9 mouse cellular contexts compared by ENCODE assay signal in genomic region chr4:129983764-129984420, GRCm38 (mm10). TPM values are rescaled to one million over a fixed set of nuclear protein-coding genes. Genes with fewer than 3 reads are reported as not detected.
DNase-seq lines count a peak whose midpoint lies in the region; ATAC-seq and TF ChIP-seq lines count a peak whose summit lies in the region.
"Had no signal": no experiment of that assay in that cellular context is flagged by ENCODE, and none has a peak within 500 bp of the region (broad histone marks: within the 10 kb centered on the region; RNA-seq: fewer than 3 reads in every experiment).

No protein-coding gene starts in this region.

- H3K9me3 ChIP-seq in intestine, postnatal 0 days (ENCODE audit: control insufficient read depth) = no peaks in the 10 kb centered on the region

- no peaks in the 10 kb centered on the region for H3K36me3 ChIP-seq in intestine, postnatal 0 days (ENCODE audit: control insufficient read depth, insufficient read depth)

- intact Hi-C loops in left cerebral cortex, postnatal 14 days (cut with DNase I) = loop anchor here (2.0 kb wide), 2 partner anchors 17 to 25 kb away; no protein-coding TSS in a partner anchor

- H3K4me1 ChIP-seq in intestine, postnatal 0 days (replicated peaks; ENCODE audit: control insufficient read depth, insufficient read depth, low read length) = no peaks in the 10 kb centered on the region; the same call in 1 of the 2 replicates

- peak overlapping the region; percentile 94 for H3K4me2 ChIP-seq in intestine, postnatal 0 days (replicated peaks; ENCODE audit: low read depth)

- no peak for ATAC-seq in intestine, postnatal 0 days
- peak; percentile 32; the same call in 1 of the 2 replicates for ATAC-seq in megakaryocyte-erythroid progenitor cell, adult 5-6 weeks (replicated peaks; ENCODE audit: low FRiP score, low TSS enrichment, poor library complexity, severe bottlenecking)
- ATAC-seq in activated CD4-positive, CD25-positive, alpha-beta regulatory T cell, adult 4 months = no peak

- WGBS in intestine, postnatal 0 days = 5% methylated on average over 15 of the region's 15 CpGs

- 0 out of 2 replicates have a peak overlapping the region, but pooled peaks have one; percentile 48 for H3K9ac ChIP-seq in intestine, postnatal 0 days (ENCODE audit: low read depth, low read length)

- TF ChIP-seq CTCF in intestine, postnatal 0 days (IDR thresholded peaks at IDR 0.05; ENCODE audit: low read depth) = peak; percentile 74

- DNase-seq in adrenal gland, postnatal 25 days = peak; percentile 84
- peak; percentile 76 for DNase-seq in embryo, embryonic 11 days
- peak; percentile 97 for DNase-seq in heart, adult 11 months
- peak; percentile 86 to 95 for DNase-seq in left cerebral cortex, postnatal 14 days (ENCODE audit: low spot score in 2 of 2)
- DNase-seq in right cerebral cortex, postnatal 25 days = peak; percentile 88

- H3K27ac ChIP-seq in intestine, postnatal 0 days (ENCODE audit: low read depth, low read length) = no peak overlapping the region

- peak overlapping the region; percentile 51; the same call in 1 of the 2 replicates for H3K4me3 ChIP-seq in intestine, postnatal 0 days (ENCODE audit: low read depth, low read length)

- H3K27me3 ChIP-seq in intestine, postnatal 0 days (replicated peaks; ENCODE audit: control insufficient read depth, insufficient read depth, low read length) = peaks cover 68% of the 10 kb centered on the region

RNA-seq across cellular contexts. Expression of gene Adgrb2, which starts 0.8 kb away (rescaled TPM):
- total RNA-seq in adrenal gland, postnatal 25 days (2021) = 22.7 and 29.8 TPM in 2 replicates
- 0.43 and 0.70 TPM in 2 replicates for polyA plus RNA-seq in intestine, postnatal 0 days (2015; fragmentation: Nextera tagmentation; extraction: Ambion mirVana)
- 100 to 1,000 TPM; 352 to 365 TPM for total RNA-seq in left cerebral cortex, postnatal 14 days (2021)
- total RNA-seq in megakaryocyte-erythroid progenitor cell, adult 5-6 weeks (2014; fragmentation: Nextera tagmentation) = 1.2 TPM in 1 of 2 replicates, not detected in the other
- total RNA-seq in megakaryocyte-erythroid progenitor cell, adult 5-6 weeks (2017) = not detected in 2 replicates
- 1 to 10 TPM in 1 of 2 experiments, not detected in 1; 1.4 TPM for polyA plus RNA-seq in activated CD4-positive, CD25-positive, alpha-beta regulatory T cell, adult 4 months (2017; shearing (Covaris generic))
- total RNA-seq: neutrophil, adult 5-6 weeks had no signal

RNA-seq across cellular contexts. Expression of gene Spocd1, which starts 54.8 kb away (rescaled TPM):
- total RNA-seq in adrenal gland, postnatal 25 days (2021) = 0.86 and 3.4 TPM in 2 replicates
- not detected in 2 replicates for polyA plus RNA-seq in intestine, postnatal 0 days (2015; fragmentation: Nextera tagmentation; extraction: Ambion mirVana)
- under 1 TPM; 0.15 to 0.68 TPM for total RNA-seq in left cerebral cortex, postnatal 14 days (2021)
- total RNA-seq in megakaryocyte-erythroid progenitor cell, adult 5-6 weeks (2014; fragmentation: Nextera tagmentation) = not detected in 2 replicates
- total RNA-seq in megakaryocyte-erythroid progenitor cell, adult 5-6 weeks (2017) = not detected in 2 replicates
- not detected for polyA plus RNA-seq in activated CD4-positive, CD25-positive, alpha-beta regulatory T cell, adult 4 months (2017; shearing (Covaris generic))
- total RNA-seq: neutrophil, adult 5-6 weeks had no signal

Comparison
In these comparisons a context has a peak if more than half of its experiments do, and no peak if none do; other contexts are left out.
1. RNA of gene Adgrb2, which starts 0.8 kb away (total RNA-seq): 352 to 365 TPM in left cerebral cortex, postnatal 14 days and 22.7 to 29.8 TPM in adrenal gland, postnatal 25 days; 1.2 TPM in megakaryocyte-erythroid progenitor cell, adult 5-6 weeks; every median in the first group is over 10 times any median in the second.
2. Peak in every context shown above with its lines, with median percentiles within 50 percentile points of each other: DNase-seq.